Mouse (Mus musculus) myocyte (in vitro differentiated cells): ENCODE measurements around the gene Nfil3.

Experiments used
- CEBPB ChIP-seq: IDR thresholded peaks from 2 replicates; pipeline ENCODE4 v1.6.1; 2011; ENCODE audit warnings: mild to moderate bottlenecking, moderate library complexity; ENCODE audit not compliant: poor library complexity, insufficient read depth, severe bottlenecking
- E2F4 ChIP-seq: IDR thresholded peaks from one replicate; pipeline ENCODE4 v1.6.1; 2011; ENCODE audit warnings: mild to moderate bottlenecking, control low read depth, moderate library complexity; ENCODE audit not compliant: insufficient read depth
- MAX ChIP-seq: IDR thresholded peaks from one replicate; pipeline ENCODE4 v1.6.1; 2011; ENCODE audit warnings: low read depth, mild to moderate bottlenecking, control low read depth
- MYOD1 ChIP-seq, 3 experiments: IDR thresholded peaks; one replicate each; pipeline ENCODE4 v1.6.1; 2011; ENCODE audit warnings: control low read depth in 2 of 3, low read depth in 2 of 3, mild to moderate bottlenecking in 2 of 3, moderate library complexity in 1 of 3; ENCODE audit not compliant: insufficient read length in 2 of 3, control insufficient read depth in 1 of 3
- MYOG ChIP-seq, 3 experiments: IDR thresholded peaks; one replicate each; pipeline ENCODE4 v1.6.1; 2011; ENCODE audit warnings: control low read depth in 2 of 3, low read depth in 2 of 3, mild to moderate bottlenecking in 2 of 3; ENCODE audit not compliant: insufficient read length in 2 of 3, control insufficient read depth in 1 of 3, insufficient read depth in 1 of 3
- POLR2A ChIP-seq: IDR thresholded peaks from one replicate; pipeline ENCODE4 v1.6.1; 2011; ENCODE audit warnings: low read depth, mild to moderate bottlenecking, control low read depth, moderate library complexity; ENCODE audit not compliant: insufficient read length
- POLR2AphosphoS2 ChIP-seq: IDR thresholded peaks from one replicate; pipeline ENCODE4 v1.6.1; 2011; ENCODE audit warnings: low read depth, control low read depth; ENCODE audit not compliant: insufficient read length
- REST ChIP-seq: IDR thresholded peaks from one replicate; pipeline ENCODE4 v1.6.1; 2011; ENCODE audit warnings: mild to moderate bottlenecking, control low read depth, moderate library complexity; ENCODE audit not compliant: insufficient read depth, insufficient read length
- SRF ChIP-seq: IDR thresholded peaks from one replicate; pipeline ENCODE4 v1.6.1; 2011; ENCODE audit warnings: low read depth; ENCODE audit not compliant: control insufficient read depth, insufficient read length
- TCF12 ChIP-seq: IDR thresholded peaks from one replicate; pipeline ENCODE4 v1.6.1; 2011; ENCODE audit warnings: mild to moderate bottlenecking, control low read depth; ENCODE audit not compliant: poor library complexity, insufficient read depth, severe bottlenecking
- TCF3 ChIP-seq: IDR thresholded peaks from one replicate; pipeline ENCODE4 v1.6.1; 2011; ENCODE audit warnings: low read depth, control low read depth; ENCODE audit not compliant: insufficient read length
- USF1 ChIP-seq: IDR thresholded peaks from one replicate; pipeline ENCODE4 v1.6.1; 2011; ENCODE audit warnings: low read depth, mild to moderate bottlenecking, control low read depth, moderate library complexity

GRCm38 (mm10) chr13:52953779-52954553, 26.9 kb downstream of the Nfil3 start:
- TF ChIP-seq POLR2A (no peak), POLR2AphosphoS2 (no peak), TCF12 (no peak), MYOD1 (IDR thresholded peaks at IDR 0.05; ENCODE audit: control insufficient read depth in 1 of 3, insufficient read length in 2 of 3, low read depth in 2 of 3) (no peak), TCF3 (no peak), MAX (no peak), E2F4 (no peak), CEBPB (no peak), USF1 (no peak), REST (no peak), MYOG (IDR thresholded peaks at IDR 0.05; ENCODE audit: control insufficient read depth in 1 of 3, insufficient read depth in 1 of 3, insufficient read length in 2 of 3, low read depth in 2 of 3) (no peak), SRF (no peak)
